Mouse (Mus musculus) gastrocnemius, postnatal 4 days (tissue): ENCODE data around the gene Knl1. TPM values are rescaled to one million over a fixed set of nuclear protein-coding genes. Genes with fewer than 3 reads are reported as not detected.
"Not testable (repeated sequence)": the region's sequence is repeated elsewhere in the genome, so short reads cannot be mapped to it uniquely, and the experiment has no call there.

Experiments
- DNase-seq, 2 experiments: peaks; one replicate each; pipeline ENCODE4 v3.0.0; 2021 to 2022; ENCODE audit warnings: low spot score in 2 of 2, mixed read lengths in 2 of 2
- long read RNA-seq, 2 experiments: library from polyadenylated mRNA; stranded (forward); transcript quantifications; one replicate each; pipeline ENCODE4 v2.0.0; 2021
- total RNA-seq, 2 experiments: library from RNA; stranded (reverse); gene quantifications; 2 replicates each; pipeline ENCODE4 v1.2.3; 2021

The Knl1 gene
- 10 to 100 TPM; 10.4 to 12.2 TPM for total RNA-seq
- long read RNA-seq, experiment 1, partial matches to known transcripts: 0 of 2 reads
- long read RNA-seq, experiment 1, other reads (novel, unspliced or antisense): 2 of 2 reads
- long read RNA-seq, experiment 2, partial matches to known transcripts: 1 of 3 reads
- long read RNA-seq, experiment 2, other reads (novel, unspliced or antisense): 2 of 3 reads

- peak; percentile 91 to 92 for DNase-seq
Measured at GRCm38 (mm10) chr2:119046649-119047611, at the start of gene Knl1. TSS of gene Knl1 (plus strand) at chr2:119047119.

- DNase-seq: no peak
Measured at GRCm38 (mm10) chr2:118998115-118998866, 48.6 kb upstream of the Knl1 start.

GRCm38 (mm10) chr2:118999025-118999639 is 47.8 kb upstream of the Knl1 start:
- no peak for DNase-seq

- no peak for DNase-seq
Measured at GRCm38 (mm10) chr2:119006886-119007285, 40.0 kb upstream of the Knl1 start.

- DNase-seq: no peak
Measured at GRCm38 (mm10) chr2:119009376-119009775, 37.5 kb upstream of the Knl1 start.

GRCm38 (mm10) chr2:119014989-119015388 is 31.9 kb upstream of the Knl1 start:
- no peak for DNase-seq

GRCm38 (mm10) chr2:119015604-119016180 is 31.2 kb upstream of the Knl1 start:
- peak in 1 of 2 experiments; percentile 23 for DNase-seq

GRCm38 (mm10) chr2:119016312-119016711 is 30.6 kb upstream of the Knl1 start:
- not testable (repeated sequence) for DNase-seq

- no peak for DNase-seq
Measured at GRCm38 (mm10) chr2:119017647-119018046, 29.3 kb upstream of the Knl1 start.

- DNase-seq: peak; percentile 72 to 85
Measured at GRCm38 (mm10) chr2:119018391-119019122, 28.4 kb upstream of the Knl1 start.

- peak in 1 of 2 experiments; percentile 54 for DNase-seq
Measured at GRCm38 (mm10) chr2:119019131-119019530, 27.8 kb upstream of the Knl1 start.

- peak in 1 of 2 experiments; percentile 22 for DNase-seq
Measured at GRCm38 (mm10) chr2:119019538-119019937, 27.4 kb upstream of the Knl1 start.

- no peak for DNase-seq
Measured at GRCm38 (mm10) chr2:119023154-119023660, 23.7 kb upstream of the Knl1 start.

- DNase-seq: no peak
Measured at GRCm38 (mm10) chr2:119024536-119025238, 22.2 kb upstream of the Knl1 start.

- DNase-seq: no peak
Measured at GRCm38 (mm10) chr2:119025239-119025616, 21.7 kb upstream of the Knl1 start.

GRCm38 (mm10) chr2:119026951-119027350 is 20.0 kb upstream of the Knl1 start:
- DNase-seq: no peak

- peak; percentile 69 to 91 for DNase-seq
Measured at GRCm38 (mm10) chr2:119028941-119029551, 17.9 kb upstream of the Knl1 start, which contains the start of gene Ccdc32. TSS of gene Ccdc32 (minus strand) at chr2:119029393.

- no peak for DNase-seq
Measured at GRCm38 (mm10) chr2:119032191-119032590, 14.7 kb upstream of the Knl1 start.
